Mouse (Mus musculus) neural tube, embryonic 13.5 days (tissue): ENCODE data around the gene Sh2d6. TPM values are rescaled to one million over a fixed set of nuclear protein-coding genes. Genes with fewer than 3 reads are reported as not detected.

Source experiments
- ATAC-seq: fragments of 200-750 bp; cut with Nextera tagmentation; 2 replicates; pipeline ENCODE4 v1.8.0; 2017; ENCODE audit warnings: low read depth, mild to moderate bottlenecking, moderate TSS enrichment, moderate library complexity
- H3K27ac ChIP-seq: fragments of 300-500 bp; sonication (generic); replicated peaks from 2 replicates; pipeline ENCODE4 v1.5.1; 2015; ENCODE audit warnings: moderate library complexity, mild to moderate bottlenecking, inconsistent platforms
- H3K27me3 ChIP-seq: fragments of 300-500 bp; sonication (generic); 2 replicates; pipeline ENCODE4 v1.6.1; 2015; ENCODE audit warnings: mild to moderate bottlenecking, inconsistent platforms
- H3K36me3 ChIP-seq: fragments of 300-500 bp; sonication (generic); 2 replicates; pipeline ENCODE4 v1.6.1; 2015; ENCODE audit warnings: mild to moderate bottlenecking, inconsistent platforms
- H3K4me1 ChIP-seq: fragments of 300-500 bp; sonication (generic); replicated peaks from 2 replicates; pipeline ENCODE4 v1.6.1; 2015; ENCODE audit warnings: inconsistent platforms
- H3K4me2 ChIP-seq: fragments of 300-500 bp; sonication (generic); 2 replicates; pipeline ENCODE4 v1.6.1; 2015; ENCODE audit warnings: inconsistent platforms, mild to moderate bottlenecking, moderate library complexity
- H3K4me3 ChIP-seq: fragments of 300-500 bp; sonication (generic); 2 replicates; pipeline ENCODE4 v1.5.1; 2015; ENCODE audit warnings: mild to moderate bottlenecking, inconsistent platforms
- H3K9ac ChIP-seq: fragments of 300-500 bp; sonication (generic); 2 replicates; pipeline ENCODE4 v1.6.1; 2015; ENCODE audit warnings: moderate library complexity, mild to moderate bottlenecking, inconsistent platforms
- H3K9me3 ChIP-seq: fragments of 300-500 bp; sonication (generic); 2 replicates; pipeline ENCODE4 v1.6.1; 2016; ENCODE audit warnings: inconsistent platforms
- WGBS: fragments of 180-500 bp; shearing (Covaris S2); methylation state at CpG from one replicate; pipeline ENCODE4 v1.1.7; 2015; 5-methylcytosine and 5-hydroxymethylcytosine counted together
- polyA plus RNA-seq: library from polyadenylated mRNA; unstranded; fragments of >200 nt; fragmentation: Nextera tagmentation; extraction: Ambion mirVana; gene quantifications from 2 replicates; pipeline ENCODE4 v1.2.1, GENCODE M21; 2015

The Sh2d6 gene
- polyA plus RNA-seq, 1 experiment from 2014 or later: 0.36 TPM

DNA sequence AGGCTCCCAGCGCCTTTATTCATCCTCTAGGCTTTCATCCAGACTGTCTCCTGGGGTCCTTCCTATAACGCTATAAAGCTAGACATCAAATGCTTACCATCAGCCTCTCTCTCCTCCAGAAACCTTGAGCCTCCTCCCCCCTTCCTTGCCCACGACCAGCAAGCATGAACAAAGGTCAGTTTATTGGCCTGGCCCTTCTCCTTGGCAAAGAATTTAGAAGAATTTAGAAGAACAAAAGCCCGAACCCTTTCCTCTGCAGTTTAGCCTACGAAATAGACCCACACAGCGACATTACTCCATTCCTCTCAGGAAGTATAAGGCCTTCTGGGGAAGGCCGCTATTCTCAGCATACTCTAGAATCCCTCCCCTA lies 8.5 kb downstream of the Sh2d6 start:
- peak; percentile 24 for ATAC-seq
- no peaks in the 10 kb centered on the region for H3K36me3 ChIP-seq
- H3K9me3 ChIP-seq: no peaks in the 10 kb centered on the region
- peak overlapping the region; percentile 98 for H3K27ac ChIP-seq
- H3K4me3 ChIP-seq: no peak overlapping the region
- peaks cover 47% of the 10 kb centered on the region for H3K4me1 ChIP-seq
- H3K4me2 ChIP-seq: peak overlapping the region; percentile 58
- WGBS: 26% methylated on average over 7 of the region's 7 CpGs
- H3K9ac ChIP-seq: peak overlapping the region; percentile 71
- H3K27me3 ChIP-seq: no peaks in the 10 kb centered on the region

DNA sequence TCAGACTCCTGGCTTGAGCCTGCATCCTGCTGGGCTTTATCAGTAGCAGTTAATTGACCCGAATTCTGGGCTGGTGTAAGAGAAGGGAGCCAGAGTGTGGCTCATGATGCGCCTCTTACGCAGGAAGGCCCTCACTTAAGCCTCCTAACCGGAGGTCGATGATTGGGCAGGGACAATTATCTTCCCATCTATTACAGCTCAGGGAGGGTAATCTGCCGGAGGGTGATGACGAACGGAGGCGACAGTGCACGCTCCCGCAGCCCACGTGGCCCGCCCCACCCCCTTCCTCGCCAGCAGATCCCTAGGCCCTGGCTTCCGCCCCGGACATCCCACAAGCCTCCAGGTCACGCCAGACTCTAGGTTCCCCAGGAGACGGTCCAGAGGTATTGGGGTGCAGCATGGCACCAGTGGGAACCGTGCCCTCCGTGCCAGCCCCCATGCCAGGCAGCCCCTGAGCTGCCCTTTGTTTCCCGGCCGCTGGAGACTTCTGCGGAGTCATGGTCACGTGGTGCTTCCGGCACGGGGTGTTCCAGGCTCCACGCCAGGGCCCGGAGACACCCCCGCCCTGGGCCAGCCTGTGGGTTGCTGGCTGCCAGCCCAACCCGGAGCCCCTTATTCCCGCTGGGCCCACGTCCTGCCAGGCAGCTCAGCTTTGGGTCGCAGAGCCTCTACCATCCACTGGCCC lies 9.0 kb downstream of the Sh2d6 start:
- peaks cover 47% of the 10 kb centered on the region for H3K4me1 ChIP-seq
- no peaks in the 10 kb centered on the region for H3K36me3 ChIP-seq
- peak overlapping the region; percentile 28 for H3K4me3 ChIP-seq
- ATAC-seq: peak; percentile 91
- no peaks in the 10 kb centered on the region for H3K27me3 ChIP-seq
- H3K9me3 ChIP-seq: no peaks in the 10 kb centered on the region
- 3% methylated on average over 33 of the region's 33 CpGs for WGBS
- peak overlapping the region; percentile 71 for H3K9ac ChIP-seq
- H3K4me2 ChIP-seq: peak overlapping the region; percentile 58
- H3K27ac ChIP-seq: peak overlapping the region; percentile 98

GRCm38 (mm10) chr6:72510686-72511421 lies 10.7 kb downstream of the Sh2d6 start:
- Histone ChIP-seq H3K4me3 (no peak overlapping the region), H3K4me2 (no peak overlapping the region), H3K27me3 (no peaks in the 10 kb centered on the region), H3K27ac (0 out of 2 replicates have a peak overlapping the region, but pooled peaks have one; percentile 98), H3K9me3 (no peaks in the 10 kb centered on the region), H3K36me3 (no peaks in the 10 kb centered on the region), H3K4me1 (peaks cover 47% of the 10 kb centered on the region), H3K9ac (0 out of 2 replicates have a peak overlapping the region, but pooled peaks have one; percentile 12)
- 74% methylated on average over 6 of the region's 6 CpGs for WGBS
- no peak for ATAC-seq

DNA sequence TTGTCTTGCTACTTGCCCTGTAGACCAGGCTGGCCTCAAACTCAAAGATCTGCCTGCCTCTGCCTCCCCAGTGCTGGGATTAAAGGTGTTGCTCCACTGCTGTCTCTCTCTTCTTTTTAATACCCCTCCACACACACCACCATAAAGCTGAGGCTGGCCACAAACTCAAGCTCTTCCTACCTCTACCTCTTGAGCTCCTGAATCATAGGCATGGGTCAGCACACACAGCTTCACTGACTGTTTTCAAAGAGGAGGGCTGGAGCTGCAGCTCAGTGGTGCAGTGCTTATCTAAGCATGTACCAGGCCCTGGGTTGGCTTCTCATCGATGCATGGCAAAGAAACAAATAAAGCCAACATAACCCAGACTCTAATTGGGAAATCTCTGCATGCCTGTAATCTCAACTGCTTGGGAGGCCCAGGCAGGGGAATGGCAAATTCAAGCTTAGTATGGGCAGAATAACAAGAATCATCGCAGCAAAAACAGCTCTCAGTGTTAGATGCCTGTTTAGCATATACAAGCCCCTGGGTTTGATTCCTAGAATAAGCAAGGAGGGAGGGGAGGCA lies 11.6 kb downstream of the Sh2d6 start:
- no peak for ATAC-seq
- Histone ChIP-seq H3K4me3 (no peak overlapping the region), H3K9me3 (no peaks in the 10 kb centered on the region), H3K9ac (0 out of 2 replicates have a peak overlapping the region, but pooled peaks have one; percentile 12), H3K27ac (0 out of 2 replicates have a peak overlapping the region, but pooled peaks have one; percentile 0), H3K27me3 (no peaks in the 10 kb centered on the region), H3K4me1 (peaks cover 43% of the 10 kb centered on the region), H3K36me3 (no peaks in the 10 kb centered on the region), H3K4me2 (no peak overlapping the region)
- WGBS: 78% methylated on average over 2 of the region's 2 CpGs

- H3K4me1 ChIP-seq: peaks cover 33% of the 10 kb centered on the region
- no peaks in the 10 kb centered on the region for H3K9me3 ChIP-seq
- H3K27me3 ChIP-seq: no peaks in the 10 kb centered on the region
- 77% methylated on average over 4 of the region's 4 CpGs for WGBS
- H3K27ac ChIP-seq: no peak overlapping the region
- no peak overlapping the region for H3K4me2 ChIP-seq
- no peaks in the 10 kb centered on the region for H3K36me3 ChIP-seq
- no peak overlapping the region for H3K9ac ChIP-seq
- ATAC-seq: no peak
- no peak overlapping the region for H3K4me3 ChIP-seq
Observed at GRCm38 (mm10) chr6:72508596-72508995, 12.9 kb downstream of the Sh2d6 start.

- Histone ChIP-seq H3K4me1 (peaks cover 10% of the 10 kb centered on the region; the same call in 1 of the 2 replicates), H3K27me3 (no peaks in the 10 kb centered on the region), H3K9ac (no peak overlapping the region), H3K27ac (no peak overlapping the region), H3K4me3 (no peak overlapping the region), H3K9me3 (no peaks in the 10 kb centered on the region), H3K36me3 (no peaks in the 10 kb centered on the region), H3K4me2 (no peak overlapping the region)
- WGBS: 68% methylated on average over 1 of the region's 1 CpGs
- no peak for ATAC-seq
Observed at GRCm38 (mm10) chr6:72506104-72506503, 15.4 kb downstream of the Sh2d6 start.

DNA sequence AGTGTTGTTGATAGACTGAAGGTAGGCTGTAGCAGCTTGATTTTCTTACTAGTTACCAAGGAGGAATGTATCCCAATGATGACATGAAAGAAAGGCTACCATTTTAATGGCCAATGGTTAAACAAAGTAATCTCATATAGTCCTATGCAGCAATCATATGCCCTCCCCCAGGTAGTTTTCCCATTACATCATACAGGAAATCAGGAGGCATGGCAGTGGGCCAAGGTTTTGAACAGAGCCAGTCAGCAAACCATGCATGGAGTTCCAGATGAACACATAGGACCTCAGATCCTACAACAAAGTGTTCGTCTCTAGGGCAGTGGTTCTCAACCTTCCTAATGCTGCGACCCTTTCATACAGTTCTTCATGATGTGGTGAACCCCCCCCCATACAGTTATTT lies 17.6 kb downstream of the Sh2d6 start:
- H3K4me2 ChIP-seq: no peak overlapping the region
- no peaks in the 10 kb centered on the region for H3K9me3 ChIP-seq
- H3K9ac ChIP-seq: no peak overlapping the region
- no peaks in the 10 kb centered on the region for H3K4me1 ChIP-seq
- no peak overlapping the region for H3K27ac ChIP-seq
- WGBS: 83% methylated on average over 2 of the region's 2 CpGs
- ATAC-seq: no peak
- no peak overlapping the region for H3K4me3 ChIP-seq
- no peaks in the 10 kb centered on the region for H3K36me3 ChIP-seq
- H3K27me3 ChIP-seq: no peaks in the 10 kb centered on the region

DNA sequence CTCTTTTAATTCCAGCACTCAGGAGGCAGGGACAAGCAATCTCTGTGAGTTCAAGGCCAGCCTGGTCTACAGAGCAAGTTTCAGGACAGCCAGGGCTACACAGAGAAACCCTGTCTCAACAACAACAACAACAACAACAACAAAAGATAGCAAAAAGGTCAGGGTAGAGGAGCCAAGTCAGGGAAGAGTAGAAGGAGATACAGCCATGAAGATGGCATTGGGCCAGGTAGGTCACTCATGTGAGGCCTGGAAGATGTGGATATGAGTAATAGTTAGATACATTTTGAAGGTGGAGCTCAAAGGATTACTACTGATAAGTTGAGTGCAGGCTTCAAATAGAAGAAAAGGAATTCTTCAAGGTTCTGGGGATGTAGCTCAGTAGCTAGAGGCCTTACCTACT lies 18.2 kb downstream of the Sh2d6 start:
- no peaks in the 10 kb centered on the region for H3K36me3 ChIP-seq
- H3K4me3 ChIP-seq: no peak overlapping the region
- no peaks in the 10 kb centered on the region for H3K27me3 ChIP-seq
- H3K9ac ChIP-seq: no peak overlapping the region
- H3K4me2 ChIP-seq: no peak overlapping the region
- no peak for ATAC-seq
- H3K9me3 ChIP-seq: no peaks in the 10 kb centered on the region
- H3K27ac ChIP-seq: no peak overlapping the region
- H3K4me1 ChIP-seq: no peaks in the 10 kb centered on the region

GRCm38 (mm10) chr6:72498950-72499349 lies 22.6 kb downstream of the Sh2d6 start:
- 51% methylated on average over 5 of the region's 5 CpGs for WGBS
- no peak overlapping the region for H3K4me3 ChIP-seq

DNA sequence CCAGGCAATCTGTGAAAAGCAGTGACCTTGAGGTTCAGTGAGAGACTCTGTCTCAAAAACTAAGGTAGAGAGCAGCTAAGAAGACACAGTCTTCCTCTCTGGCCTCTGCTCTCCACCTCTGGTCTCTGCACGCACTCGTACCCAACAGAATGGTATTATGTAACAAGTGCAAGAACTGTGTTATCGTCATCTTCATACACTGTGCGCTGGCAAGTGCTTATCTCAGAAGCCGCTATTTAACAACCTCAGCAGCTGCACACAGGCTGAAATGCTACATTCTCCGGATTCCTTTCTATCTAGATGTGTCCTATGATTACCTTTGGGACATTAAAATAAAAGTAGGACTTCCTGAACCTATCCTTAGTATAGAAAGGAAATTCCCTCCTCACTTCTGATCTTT lies 28.6 kb downstream of the Sh2d6 start:
- ATAC-seq: no peak
- H3K4me3 ChIP-seq: no peak overlapping the region
- no peak overlapping the region for H3K27ac ChIP-seq
- no peaks in the 10 kb centered on the region for H3K36me3 ChIP-seq
- H3K27me3 ChIP-seq: no peaks in the 10 kb centered on the region
- H3K9ac ChIP-seq: no peak overlapping the region
- H3K4me2 ChIP-seq: no peak overlapping the region
- WGBS: 85% methylated on average over 6 of the region's 6 CpGs
- H3K9me3 ChIP-seq: no peaks in the 10 kb centered on the region
- no peaks in the 10 kb centered on the region for H3K4me1 ChIP-seq

More at GRCm38 (mm10) chr6:72498950-72499349, 22.6 kb downstream of the Sh2d6 start:
- H3K4me2 ChIP-seq: no peak overlapping the region
- no peaks in the 10 kb centered on the region for H3K36me3 ChIP-seq
- ATAC-seq: no peak
- no peak overlapping the region for H3K9ac ChIP-seq
- H3K4me1 ChIP-seq: no peaks in the 10 kb centered on the region
- no peaks in the 10 kb centered on the region for H3K9me3 ChIP-seq
- no peak overlapping the region for H3K27ac ChIP-seq
- H3K27me3 ChIP-seq: no peaks in the 10 kb centered on the region

DNA sequence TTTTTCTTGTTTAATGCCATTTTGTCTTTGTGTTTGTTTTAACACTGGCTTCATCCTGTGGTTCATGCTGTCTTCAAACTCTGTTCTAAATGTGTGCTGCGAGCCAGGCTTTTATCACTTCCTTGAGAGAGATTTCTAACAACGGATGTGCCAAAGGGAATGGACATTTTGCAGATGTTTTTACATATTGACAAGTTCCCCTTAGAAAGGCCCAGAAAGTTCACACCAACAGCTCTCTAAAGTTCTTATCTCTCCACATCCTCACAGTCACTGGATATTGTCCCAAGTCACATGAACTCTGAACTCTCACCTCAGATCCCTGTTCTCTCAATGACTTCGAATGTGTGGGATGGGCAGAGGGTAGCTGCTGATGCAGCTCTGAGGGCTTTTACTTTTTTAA lies 30.4 kb downstream of the Sh2d6 start:
- ATAC-seq: no peak
- 87% methylated on average over 3 of the region's 3 CpGs for WGBS

DNA sequence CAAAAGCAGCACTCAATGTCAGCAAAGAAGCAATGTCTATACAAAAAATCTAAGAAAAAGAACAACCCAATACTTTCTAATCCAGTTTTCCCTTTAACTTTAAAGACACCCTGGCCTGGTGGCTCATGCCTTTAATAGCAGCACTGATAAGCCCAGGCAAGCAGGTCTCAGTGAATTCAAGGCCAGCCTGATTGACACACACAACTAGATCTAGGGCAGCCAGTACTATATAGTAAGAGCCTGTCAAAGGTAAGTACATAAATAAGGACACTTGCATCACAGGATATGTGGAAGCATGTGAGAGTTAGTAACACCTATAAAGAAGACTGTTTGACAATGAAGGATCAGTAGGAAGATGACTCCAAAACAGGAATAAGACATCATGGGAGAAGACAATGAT lies 32.0 kb downstream of the Sh2d6 start:
- Histone ChIP-seq H3K4me1 (no peaks in the 10 kb centered on the region), H3K4me3 (no peak overlapping the region), H3K27ac (no peak overlapping the region), H3K9ac (no peak overlapping the region), H3K9me3 (no peaks in the 10 kb centered on the region), H3K36me3 (no peaks in the 10 kb centered on the region), H3K4me2 (no peak overlapping the region), H3K27me3 (no peaks in the 10 kb centered on the region)
- no peak for ATAC-seq

More for the DNA sequence above, 30.4 kb downstream of the Sh2d6 start:
- no peaks in the 10 kb centered on the region for H3K9me3 ChIP-seq
- H3K4me2 ChIP-seq: no peak overlapping the region
- H3K36me3 ChIP-seq: no peaks in the 10 kb centered on the region
- H3K4me1 ChIP-seq: no peaks in the 10 kb centered on the region
- no peaks in the 10 kb centered on the region for H3K27me3 ChIP-seq
- H3K4me3 ChIP-seq: no peak overlapping the region
- no peak overlapping the region for H3K9ac ChIP-seq
- H3K27ac ChIP-seq: no peak overlapping the region
